Mouse (Mus musculus): ENCODE results near the gene Etaa1.

- TF ChIP-seq GATA1 (IDR thresholded peaks at IDR 0.05; ENCODE audit: borderline replicate concordance, low read length): no peak
- no peak for TF ChIP-seq FLI1 (IDR thresholded peaks at IDR 0.05; ENCODE audit: low read length)
Measured at GRCm38 (mm10) chr11:17939168-17939567, 14.5 kb downstream of the Etaa1 start.
